Comparison of ENCODE assay signal across 8 mouse cellular contexts in the genomic region with DNA sequence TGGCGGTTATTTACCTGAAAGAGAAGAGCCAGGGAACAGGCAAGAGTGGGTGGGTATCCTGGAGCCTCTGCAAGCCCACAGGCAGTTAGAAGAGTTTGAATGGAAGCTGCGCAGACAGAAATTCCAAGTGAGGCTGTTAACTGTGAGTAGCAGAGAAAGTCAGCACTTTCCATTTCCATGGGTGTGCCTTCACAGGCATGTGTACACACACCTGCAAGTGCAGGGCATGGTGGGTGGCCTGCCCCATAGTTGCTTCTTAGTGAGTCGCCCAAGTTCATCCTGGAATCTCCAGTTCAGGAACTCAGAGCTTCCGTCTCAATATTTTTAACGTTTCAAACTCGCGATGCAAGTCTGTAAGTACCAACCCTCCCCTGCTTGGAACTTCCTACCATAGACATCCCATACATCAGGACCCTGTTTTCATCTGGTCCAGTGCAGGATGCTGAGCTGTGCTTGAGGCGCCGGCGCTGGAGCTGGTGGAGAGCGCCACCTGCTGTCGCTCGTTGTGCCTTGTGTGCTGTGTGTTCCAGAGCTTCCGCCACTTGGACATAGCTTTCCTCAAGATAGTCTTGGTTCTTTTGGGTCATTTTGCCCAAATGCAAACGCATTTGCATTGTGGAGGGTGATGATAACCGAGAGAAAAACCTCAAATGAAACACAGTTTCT.
DNase-seq lines count a peak whose midpoint lies in the region; ATAC-seq and TF ChIP-seq lines count a peak whose summit lies in the region.

No protein-coding gene starts in this region.

- no peak overlapping the region for H3K9ac ChIP-seq in ES-E14 (ENCODE audit: insufficient read depth, low read depth, low read length, poor library complexity, severe bottlenecking)
- H3K9ac ChIP-seq in lung, embryonic 15.5 days = no peak overlapping the region

- peak; percentile 64; the same call in 1 of the 2 replicates for ATAC-seq in lung, embryonic 15.5 days (ENCODE audit: borderline replicate concordance, extremely low read depth, low FRiP score, low TSS enrichment)

- H3K27ac ChIP-seq in ES-E14 (ENCODE audit: insufficient read depth, low read depth, low read length, poor library complexity, severe bottlenecking) = no peak overlapping the region
- H3K27ac ChIP-seq in embryonic fibroblast, embryonic 13.5 days (ENCODE audit: insufficient read depth, low read length) = no peak overlapping the region
- no peak overlapping the region for H3K27ac ChIP-seq in lung, embryonic 15.5 days

- H3K4me1 ChIP-seq in ES-E14 (ENCODE audit: control insufficient read depth in 2 of 2, insufficient read depth in 2 of 2, low read length in 2 of 2, poor library complexity in 1 of 2) = no peaks in the 10 kb centered on the region
- no peaks in the 10 kb centered on the region for H3K4me1 ChIP-seq in embryonic fibroblast, embryonic 13.5 days (ENCODE audit: control insufficient read depth, insufficient read depth, low read length)
- H3K4me1 ChIP-seq in lung, embryonic 15.5 days = no peaks in the 10 kb centered on the region

- TF ChIP-seq CTCF in brain, embryonic 14.5 days (IDR thresholded peaks at IDR 0.05; ENCODE audit: borderline replicate concordance, extremely low read depth, insufficient read depth, insufficient read length) = peak; percentile 97
- peak; percentile 99 for TF ChIP-seq CTCF in embryonic fibroblast, embryonic 13.5 days (IDR thresholded peaks at IDR 0.05; ENCODE audit: borderline replicate concordance, insufficient read depth, low read length)

- 16% methylated on average over 16 of the region's 16 CpGs for WGBS in lung, embryonic 15.5 days

- DNase-seq in ES-E14 (ENCODE audit: low read depth, low spot score) = peak; percentile 70
- peak; percentile 92 for DNase-seq in brain, embryonic 14.5 days (ENCODE audit: low read depth)
- peak; percentile 81 for DNase-seq in heart, postnatal 4 days
- DNase-seq in layer of hippocampus, adult 11-12 months (ENCODE audit: low spot score) = peak; percentile 79
- DNase-seq in retina, adult 2 months (ENCODE audit: low read depth, low spot score) = peak; percentile 26
- peak; percentile 20 for DNase-seq in urinary bladder, postnatal 10 days (ENCODE audit: low spot score)

- no peaks in the 10 kb centered on the region for H3K36me3 ChIP-seq in ES-E14 (ENCODE audit: control insufficient read depth, insufficient read depth, low read length, poor library complexity, severe bottlenecking)
- no peaks in the 10 kb centered on the region for H3K36me3 ChIP-seq in lung, embryonic 15.5 days

- no peak overlapping the region for H3K4me3 ChIP-seq in ES-E14 (ENCODE audit: insufficient read depth in 1 of 2, low read depth in 1 of 2, low read length in 2 of 2, poor library complexity in 1 of 2, severe bottlenecking in 1 of 2)
- no peak overlapping the region for H3K4me3 ChIP-seq in embryonic fibroblast, embryonic 13.5 days (ENCODE audit: insufficient read depth, low read length)
- H3K4me3 ChIP-seq in lung, embryonic 15.5 days = no peak overlapping the region

- no peak for TF ChIP-seq POLR2A in brain, embryonic 14.5 days (IDR thresholded peaks at IDR 0.05; ENCODE audit: borderline replicate concordance, extremely low read depth, insufficient read depth, insufficient read length, poor library complexity, severe bottlenecking)
- no peak for TF ChIP-seq POLR2A in embryonic fibroblast, embryonic 13.5 days (IDR thresholded peaks at IDR 0.05; ENCODE audit: low read depth, low read length)

- H3K9me3 ChIP-seq in ES-E14 (ENCODE audit: control insufficient read depth, insufficient read depth, low read depth, low read length) = no peaks in the 10 kb centered on the region
- no peaks in the 10 kb centered on the region for H3K9me3 ChIP-seq in lung, embryonic 15.5 days

- no peaks in the 10 kb centered on the region for H3K27me3 ChIP-seq in lung, embryonic 15.5 days

- H3K4me2 ChIP-seq in lung, embryonic 15.5 days = no peak overlapping the region

- in situ Hi-C loops in ES-E14 (cut with MboI; ENCODE audit: low sequenced_read_pairs in 2 of 2, unreplicated experiment in 2 of 2) = loop anchor here (5.0 kb wide), 1 partner anchor 421 kb away; no protein-coding TSS in a partner anchor

TF ChIP-seq in ES-E14, 5 proteins besides CTCF, POLR2A, EP300 and RAD21:
- peak; percentile 92 for TF ChIP-seq ZC3H11A (IDR thresholded peaks at IDR 0.05; ENCODE audit: borderline replicate concordance, low read depth, low read length)
- TF ChIP-seq ZNF384 (IDR thresholded peaks at IDR 0.05; ENCODE audit: low read depth, low read length) = no peak
- no peak for TF ChIP-seq HCFC1 (IDR thresholded peaks at IDR 0.05; ENCODE audit: borderline replicate concordance, insufficient read depth, low read length)
- no peak for TF ChIP-seq MAFK (IDR thresholded peaks at IDR 0.05; ENCODE audit: insufficient read depth, low read depth, low read length)
- no peak for TF ChIP-seq CHD2 (IDR thresholded peaks at IDR 0.05; ENCODE audit: low read depth, low read length)

Comparison
In these comparisons a context has a peak if more than half of its experiments do, and no peak if none do; other contexts are left out.
1. DNase-seq: peak in every context shown above with its lines; median percentile 92 in brain, embryonic 14.5 days; 81 in heart, postnatal 4 days; 79 in layer of hippocampus, adult 11-12 months; 70 in ES-E14; 26 in retina, adult 2 months; 20 in urinary bladder, postnatal 10 days.